Mouse (Mus musculus) adrenal gland, adult 2 months (tissue): ENCODE data around the gene Lsm2. TPM values are rescaled to one million over a fixed set of nuclear protein-coding genes. Genes with fewer than 3 reads are reported as not detected.

Experiments used
- DNase-seq: peaks from one replicate; pipeline ENCODE4 v3.0.0; 2021
- polyA plus RNA-seq: library from polyadenylated mRNA; depleted of rRNA; stranded (reverse); fragments of >200 nt; gene quantifications from 2 replicates; pipeline ENCODE4 v1.2.3, GENCODE M21; 2012
- total RNA-seq, 2 experiments: library from RNA; stranded (reverse); gene quantifications; 2 replicates each; pipeline ENCODE4 v1.2.3; 2021

Gene Lsm2
- total and polyA plus RNA-seq, 3 experiments, result 32.9 to 82.4 (median 45.8) TPM

DNA sequence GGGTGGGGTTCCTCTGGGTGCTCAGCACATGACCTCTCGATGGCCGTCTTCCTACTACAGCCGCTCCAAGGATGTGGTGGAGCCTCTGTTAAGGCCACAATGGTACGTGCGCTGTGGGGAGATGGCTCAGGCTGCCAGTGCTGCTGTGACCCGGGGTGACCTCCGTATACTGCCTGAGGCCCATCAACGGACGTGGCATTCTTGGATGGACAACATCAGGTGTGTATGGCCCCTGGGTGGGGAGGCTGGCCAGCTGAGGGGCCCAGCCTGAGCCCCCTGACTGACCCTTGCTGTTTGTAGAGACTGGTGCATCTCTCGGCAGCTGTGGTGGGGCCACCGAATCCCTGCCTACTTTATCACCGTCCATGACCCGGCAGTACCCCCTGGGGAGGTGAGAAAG, 30.8 kb downstream of the Lsm2 start:
- DNase-seq, result no peak

DNA sequence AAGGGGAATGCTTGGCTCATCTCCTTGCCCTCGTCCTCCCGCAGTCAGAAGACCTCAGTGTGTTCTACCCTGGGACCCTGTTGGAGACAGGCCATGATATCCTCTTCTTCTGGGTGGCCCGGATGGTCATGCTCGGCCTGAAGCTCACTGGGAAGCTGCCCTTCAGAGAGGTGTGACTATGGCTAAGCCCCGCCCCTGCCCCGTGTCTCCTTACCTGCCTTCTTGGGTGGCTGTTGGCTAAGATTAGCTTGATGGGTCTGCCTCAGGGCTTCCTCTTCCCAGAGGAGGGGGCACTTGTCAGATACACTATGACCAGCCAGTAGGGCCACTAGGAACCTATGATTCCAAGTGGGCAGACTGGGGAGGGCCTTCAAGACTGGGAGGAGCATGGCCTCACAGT, 31.6 kb downstream of the Lsm2 start:
- DNase-seq, result no peak

DNA sequence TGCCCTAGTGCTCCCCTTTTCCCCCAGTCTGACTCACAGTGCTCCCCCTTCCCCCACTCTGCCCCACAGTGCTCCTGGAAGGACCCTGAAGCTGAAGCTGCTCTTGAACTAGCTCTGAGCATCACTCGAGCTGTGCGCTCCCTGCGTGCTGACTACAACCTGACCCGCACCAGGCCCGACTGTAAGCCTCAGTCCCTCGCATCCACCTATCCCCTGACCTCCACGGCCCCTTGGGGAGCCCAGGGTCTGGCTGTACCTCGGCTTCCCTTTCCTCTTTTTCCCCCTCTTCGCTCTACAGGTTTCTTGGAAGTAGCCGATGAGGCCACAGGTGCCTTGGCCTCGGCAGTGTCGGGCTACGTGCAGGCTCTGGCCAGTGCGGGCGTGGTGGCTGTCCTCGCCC, 33.6 kb downstream of the Lsm2 start:
- DNase-seq, result no peak

DNA sequence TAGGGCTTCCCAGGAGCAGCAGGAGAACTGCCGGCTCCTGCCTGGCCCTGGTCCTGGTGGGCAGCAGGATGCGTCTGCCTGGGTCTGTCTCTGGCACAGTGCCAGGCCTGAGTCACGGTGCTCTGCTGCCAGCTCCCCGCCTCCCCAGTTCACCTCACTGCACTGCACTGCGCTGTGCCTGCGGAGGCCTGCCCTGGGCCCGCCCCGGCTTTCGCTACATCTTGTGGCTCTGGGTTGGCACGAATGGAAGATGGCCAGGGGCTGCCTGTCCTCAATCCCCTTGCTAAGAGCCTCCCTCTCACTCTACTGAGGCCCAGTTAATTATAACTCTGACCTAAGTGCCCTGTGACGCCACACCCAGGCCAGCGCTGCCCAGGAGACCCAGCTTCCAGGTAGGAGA, 34.7 kb downstream of the Lsm2 start, which contains the start of gene Vwa7:
Gene Vwa7, plus strand, starts transcription at position 204 of the 400 bp plus-strand sequence.
- peak; percentile 73 for DNase-seq

DNA sequence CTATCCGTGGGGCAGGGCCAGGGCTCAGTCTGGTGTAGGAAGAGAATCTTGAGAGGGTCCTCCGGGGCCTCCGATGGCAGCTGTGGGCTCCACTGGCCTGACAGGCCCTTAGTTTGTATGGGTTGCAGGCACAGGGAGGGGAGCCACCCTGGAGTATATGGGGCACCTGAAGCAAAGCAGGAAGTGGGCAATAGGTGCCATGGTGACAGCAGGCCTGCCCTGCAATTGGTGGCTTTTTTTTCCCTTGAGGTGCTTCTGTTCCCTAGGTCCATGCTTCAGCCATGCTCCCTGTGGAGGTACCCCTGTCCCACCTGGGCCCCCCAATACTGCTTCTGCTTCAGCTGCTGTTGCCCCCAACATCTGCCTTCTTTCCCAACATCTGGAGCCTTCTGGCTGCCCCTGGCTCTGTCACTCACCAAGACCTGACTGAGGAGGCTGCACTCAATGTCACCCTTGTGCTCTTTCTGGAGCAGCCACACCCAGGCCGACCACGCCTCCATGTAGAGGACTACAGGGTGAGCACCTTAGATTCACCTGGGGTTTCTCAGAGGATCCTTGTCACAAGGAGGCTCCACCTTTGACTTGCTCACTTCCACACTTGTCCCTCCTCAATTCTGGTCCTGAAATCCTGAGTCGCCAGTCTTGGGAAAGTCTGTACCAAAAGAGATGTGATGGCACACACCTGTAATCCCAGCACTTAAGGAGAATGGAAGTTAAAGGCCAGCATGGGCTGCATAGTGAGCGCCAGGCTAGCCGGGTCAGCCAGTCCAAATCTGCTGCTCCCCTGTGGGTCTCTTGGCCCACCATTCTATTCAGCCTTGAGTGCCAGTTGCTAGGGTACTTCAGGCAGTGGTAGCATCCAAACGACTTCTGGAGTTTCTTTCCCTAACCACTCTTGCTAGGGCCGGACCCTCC, 35.4 kb downstream of the Lsm2 start:
- no peak for DNase-seq

DNA sequence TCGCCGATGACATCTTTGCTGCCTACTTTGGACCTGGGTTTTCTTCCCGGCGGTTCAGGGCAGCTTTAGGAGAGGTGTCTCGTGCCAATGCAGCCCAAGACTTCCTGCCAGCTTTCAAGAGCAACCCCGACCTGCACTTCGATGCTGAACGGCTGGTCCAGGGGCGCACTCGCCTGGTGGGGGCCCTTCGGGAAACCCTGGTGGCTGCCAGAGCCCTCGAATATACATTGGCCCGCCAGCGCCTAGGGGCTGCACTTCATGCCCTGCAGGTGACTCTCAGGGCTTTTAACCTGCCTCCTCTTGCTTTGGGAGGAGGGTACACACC, 36.0 kb downstream of the Lsm2 start:
- DNase-seq, result no peak

DNA sequence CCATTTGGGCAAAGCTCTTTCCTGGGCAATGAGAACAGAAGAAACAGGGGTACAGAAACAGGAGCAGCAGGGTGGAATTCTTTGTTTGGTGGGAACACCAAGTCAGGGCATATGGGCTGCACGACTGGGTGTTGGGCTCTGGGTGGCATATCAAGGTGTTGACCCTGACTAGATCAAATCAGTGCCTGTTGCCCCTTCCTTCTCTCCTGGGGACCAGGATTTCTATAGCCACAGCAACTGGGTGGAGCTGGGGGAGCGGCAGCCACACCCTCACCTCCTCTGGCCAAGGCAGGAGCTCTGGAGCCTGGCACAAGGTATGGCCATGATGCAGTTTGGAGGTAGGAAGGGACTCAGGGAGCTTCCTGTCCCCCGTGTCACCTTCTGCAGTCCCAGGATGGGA, 36.5 kb downstream of the Lsm2 start:
- no peak for DNase-seq

DNA sequence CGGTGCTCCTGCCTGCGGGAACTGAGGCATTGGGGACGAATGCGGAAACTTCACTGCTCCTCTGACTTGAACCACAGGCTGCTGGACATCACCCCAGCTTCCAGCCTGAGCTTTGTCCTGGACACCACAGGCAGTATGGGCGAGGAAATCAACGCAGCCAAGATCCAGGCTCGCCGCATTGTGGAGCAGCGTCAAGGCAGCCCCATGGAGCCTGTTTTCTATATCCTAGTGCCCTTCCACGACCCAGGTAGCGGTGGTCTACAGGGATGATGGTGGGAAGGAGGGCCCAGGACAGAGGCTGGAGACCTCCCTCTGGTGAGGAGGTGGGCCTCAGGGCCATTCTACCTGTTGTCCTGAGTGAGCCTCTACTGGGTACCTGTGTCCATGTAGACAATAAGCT, 38.2 kb downstream of the Lsm2 start:
- no peak for DNase-seq

DNA sequence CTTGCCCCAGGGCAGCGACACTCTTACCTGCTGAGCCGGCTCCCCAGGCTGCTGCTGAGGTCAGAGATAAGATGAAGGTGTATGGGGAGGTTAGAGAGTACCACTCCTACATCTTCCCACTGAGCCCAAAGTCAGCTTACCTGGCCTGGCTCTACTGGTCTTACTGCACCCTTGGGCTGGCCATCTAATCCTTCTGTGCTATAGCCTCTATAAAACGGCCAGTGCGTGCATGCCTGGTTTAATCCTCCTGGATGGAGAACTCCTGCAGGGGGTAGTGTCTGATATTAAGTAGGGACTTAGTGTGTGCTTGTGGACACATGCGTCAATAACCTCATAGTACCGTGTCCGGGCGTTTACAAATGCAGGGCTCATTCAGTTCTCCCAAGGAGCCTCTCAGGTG, 38.9 kb downstream of the Lsm2 start:
- DNase-seq, result no peak

DNA sequence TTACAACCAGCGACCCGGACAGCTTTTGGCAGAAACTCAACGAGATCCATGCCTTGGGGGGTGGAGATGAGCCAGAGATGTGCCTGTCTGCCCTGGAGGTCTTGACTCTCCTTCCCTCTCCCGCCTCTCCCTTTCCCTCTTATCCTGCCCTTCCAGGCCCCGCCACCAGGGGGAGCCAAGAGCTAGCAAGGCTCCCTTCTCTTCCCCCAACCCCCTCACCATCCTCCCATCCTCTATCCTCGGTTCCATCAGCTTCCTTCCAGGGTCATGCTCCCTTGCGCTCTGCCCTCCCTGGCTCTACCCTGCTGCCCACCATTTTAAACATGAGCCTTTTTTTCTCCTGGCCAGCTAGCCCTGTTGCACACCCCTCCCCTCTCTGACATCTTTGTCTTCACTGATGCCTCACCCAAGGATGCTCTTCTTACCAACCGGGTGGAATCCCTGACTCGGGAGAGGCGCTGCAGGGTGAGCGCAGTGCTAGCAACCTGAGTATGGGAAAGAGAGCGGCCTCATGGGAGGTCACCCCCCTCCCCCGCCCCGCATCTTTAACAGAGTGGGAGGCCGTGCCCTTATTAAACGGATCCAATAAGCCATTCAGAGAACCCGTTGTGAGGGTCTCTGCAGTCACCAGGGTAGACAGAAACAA, 39.6 kb downstream of the Lsm2 start:
- DNase-seq, result peak; percentile 87

DNA sequence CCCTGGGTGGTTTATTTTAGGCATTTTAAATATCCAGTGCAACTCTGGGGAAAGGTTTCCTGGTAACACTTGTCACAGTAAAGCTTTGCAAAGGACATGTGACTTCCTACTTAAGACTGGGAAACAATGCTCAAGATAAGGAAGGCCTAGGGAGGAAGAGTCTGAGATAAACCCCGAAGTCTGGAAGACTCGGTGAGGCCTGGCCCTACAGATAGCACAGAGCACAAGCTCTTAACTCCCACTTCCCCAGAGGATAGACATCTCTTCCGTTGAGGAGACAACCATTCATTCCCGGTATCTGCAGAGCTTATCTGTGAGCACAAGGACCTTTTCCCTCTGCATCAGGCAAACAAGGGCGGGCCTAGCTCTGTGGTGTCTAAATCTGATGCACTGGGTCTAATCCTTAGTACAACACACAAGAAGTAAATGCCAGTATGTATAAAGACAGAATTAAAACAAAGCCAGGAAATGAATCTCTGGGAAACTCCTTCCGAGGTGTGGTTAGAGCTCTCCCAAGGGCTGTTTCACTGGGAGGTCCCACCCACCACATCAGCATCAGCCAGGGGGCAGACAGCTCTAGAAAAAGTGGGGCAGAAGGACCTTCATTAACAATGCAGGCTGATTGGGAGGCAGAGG, 40.3 kb downstream of the Lsm2 start:
- no peak for DNase-seq

DNA sequence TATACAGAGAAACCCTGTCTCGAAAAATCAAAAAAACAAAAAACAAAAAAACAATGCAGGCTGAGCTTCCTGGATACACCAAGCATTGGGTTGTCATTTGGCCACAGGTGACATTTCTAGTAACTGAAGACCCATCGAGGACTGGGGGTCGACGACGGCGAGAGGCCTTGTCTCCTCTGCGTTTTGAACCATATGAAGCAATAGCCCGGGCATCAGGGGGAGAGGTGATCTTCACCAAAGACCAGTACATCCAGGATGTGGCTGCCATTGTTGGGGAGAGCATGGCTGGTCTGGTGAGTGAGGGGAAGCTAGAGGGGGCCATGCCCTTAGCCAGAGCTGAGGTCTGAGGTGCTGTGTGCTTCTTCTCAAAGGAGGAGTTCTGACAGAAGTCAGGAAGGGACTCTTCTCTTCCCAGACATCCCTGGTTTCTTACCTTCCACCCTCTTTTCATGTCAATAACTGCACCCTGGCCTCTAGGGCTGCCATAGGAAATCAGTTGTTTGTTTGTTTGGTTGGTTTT, 40.9 kb downstream of the Lsm2 start:
- no peak for DNase-seq

DNA sequence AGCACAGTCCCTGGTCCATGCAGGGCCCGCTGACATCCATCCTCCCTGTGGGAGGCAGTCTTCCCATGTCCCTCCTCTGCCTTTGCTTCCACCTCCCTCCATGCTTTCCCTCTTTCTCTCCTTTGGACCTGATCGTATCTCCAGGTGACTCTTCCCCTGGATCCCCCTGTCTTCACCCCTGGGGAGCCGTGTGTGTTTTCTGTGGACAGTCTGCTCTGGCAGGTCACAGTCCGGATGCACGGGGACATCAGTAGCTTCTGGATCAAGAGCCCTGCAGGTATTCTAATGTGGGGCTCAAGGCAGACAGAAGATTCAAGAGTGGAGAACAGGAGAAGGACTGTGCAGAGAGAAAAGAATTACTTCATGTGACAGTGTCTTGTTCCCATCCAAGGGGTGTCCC, 41.6 kb downstream of the Lsm2 start:
- no peak for DNase-seq

DNA sequence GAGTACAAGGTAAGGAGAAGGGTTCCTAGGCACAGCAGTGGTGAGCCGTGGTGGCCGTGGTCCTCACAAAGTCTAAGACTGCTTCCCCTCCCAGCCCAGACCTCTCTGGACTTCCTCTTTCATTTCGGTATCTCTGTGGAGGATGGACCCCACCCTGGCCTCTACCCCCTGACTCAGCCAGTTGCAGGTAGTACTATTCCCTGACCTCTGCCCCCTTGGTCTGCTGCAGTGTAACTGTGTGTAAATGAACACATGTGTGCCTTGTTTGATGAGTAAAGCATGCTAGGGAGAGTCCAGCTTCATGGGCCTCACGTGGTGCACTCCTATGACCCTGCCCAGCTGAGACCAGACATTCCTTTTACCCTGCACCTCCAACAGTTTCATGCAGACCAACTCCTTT, 42.1 kb downstream of the Lsm2 start:
- no peak for DNase-seq

DNA sequence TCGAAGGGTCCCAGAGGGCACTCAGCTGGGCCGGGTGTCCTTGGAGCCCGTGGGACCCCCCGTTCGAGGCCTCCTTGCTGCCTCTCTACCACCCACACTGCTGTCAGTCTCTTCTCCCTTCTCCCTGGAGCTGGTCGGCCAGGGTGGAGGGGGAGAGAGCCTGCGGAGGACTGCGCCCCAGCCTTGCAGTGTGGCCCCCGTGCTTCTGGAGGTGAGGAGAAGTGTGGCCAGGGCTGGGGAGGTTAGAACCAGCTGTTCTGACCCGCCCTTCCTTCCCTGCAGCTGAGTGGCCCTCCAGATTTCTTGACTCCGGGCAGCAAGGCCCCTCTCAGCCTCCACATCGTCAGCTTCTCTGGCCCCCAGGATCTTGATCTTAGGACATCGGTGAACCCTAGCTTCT, 42.6 kb downstream of the Lsm2 start:
- no peak for DNase-seq

DNA sequence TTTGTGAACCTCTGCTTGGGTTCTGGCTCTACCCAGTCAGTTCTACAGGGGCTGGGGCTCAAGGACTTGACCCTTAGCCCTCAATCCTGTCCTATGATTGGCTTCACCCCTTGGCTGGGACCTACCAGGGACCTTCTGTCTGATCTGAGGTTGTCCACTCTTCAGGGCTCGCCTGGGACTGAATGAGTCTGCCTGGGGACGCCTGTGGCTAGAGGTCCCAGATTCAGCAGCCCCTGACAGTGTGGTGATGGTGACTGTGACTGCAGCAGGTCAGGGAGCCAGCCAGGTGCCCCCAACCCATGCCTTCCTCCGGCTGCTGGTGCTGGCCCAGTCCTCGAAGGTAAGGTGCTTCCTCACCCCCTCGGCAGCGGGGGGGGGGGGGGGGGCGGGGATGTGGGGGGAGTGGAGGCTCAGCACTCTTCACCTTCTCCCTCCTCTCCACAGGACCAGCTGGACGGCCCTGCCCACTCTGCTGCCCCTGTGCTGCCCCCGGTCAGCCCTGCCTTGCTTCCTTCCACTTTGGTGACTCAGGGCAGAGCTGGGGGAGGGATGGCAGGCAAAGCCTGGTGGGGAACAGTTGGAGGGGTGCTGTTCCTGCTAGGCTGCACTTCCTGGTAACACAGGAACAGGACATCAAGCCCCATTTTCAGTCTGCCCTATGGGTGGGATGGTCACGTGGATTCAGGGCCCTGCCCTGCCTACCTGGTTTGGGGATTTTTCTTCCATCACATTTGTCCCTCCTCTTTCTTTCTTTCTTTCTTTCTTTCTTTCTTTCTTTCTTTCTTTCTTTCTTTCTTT, 43.2 kb downstream of the Lsm2 start:
- no peak for DNase-seq

DNA sequence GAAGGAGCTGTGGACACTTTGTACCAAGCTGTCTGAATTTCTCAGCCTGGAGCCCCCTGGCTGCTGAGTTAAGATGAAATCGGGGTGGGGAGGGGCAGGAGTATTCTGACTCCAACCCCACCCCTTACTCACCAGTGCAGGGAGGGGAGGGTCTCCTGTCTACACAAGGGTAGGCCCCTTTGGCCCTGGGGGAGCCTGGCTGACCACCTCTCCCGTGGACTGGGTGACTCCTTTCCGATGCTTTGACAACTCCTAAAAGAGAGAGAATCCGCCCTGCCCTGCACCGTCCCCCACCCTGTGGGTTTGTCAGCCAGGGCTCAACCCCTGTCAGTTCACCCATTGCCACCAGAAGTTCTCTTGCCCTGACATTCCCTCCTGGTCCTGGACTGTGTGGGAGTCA, 44.5 kb downstream of the Lsm2 start:
- no peak for DNase-seq

DNA sequence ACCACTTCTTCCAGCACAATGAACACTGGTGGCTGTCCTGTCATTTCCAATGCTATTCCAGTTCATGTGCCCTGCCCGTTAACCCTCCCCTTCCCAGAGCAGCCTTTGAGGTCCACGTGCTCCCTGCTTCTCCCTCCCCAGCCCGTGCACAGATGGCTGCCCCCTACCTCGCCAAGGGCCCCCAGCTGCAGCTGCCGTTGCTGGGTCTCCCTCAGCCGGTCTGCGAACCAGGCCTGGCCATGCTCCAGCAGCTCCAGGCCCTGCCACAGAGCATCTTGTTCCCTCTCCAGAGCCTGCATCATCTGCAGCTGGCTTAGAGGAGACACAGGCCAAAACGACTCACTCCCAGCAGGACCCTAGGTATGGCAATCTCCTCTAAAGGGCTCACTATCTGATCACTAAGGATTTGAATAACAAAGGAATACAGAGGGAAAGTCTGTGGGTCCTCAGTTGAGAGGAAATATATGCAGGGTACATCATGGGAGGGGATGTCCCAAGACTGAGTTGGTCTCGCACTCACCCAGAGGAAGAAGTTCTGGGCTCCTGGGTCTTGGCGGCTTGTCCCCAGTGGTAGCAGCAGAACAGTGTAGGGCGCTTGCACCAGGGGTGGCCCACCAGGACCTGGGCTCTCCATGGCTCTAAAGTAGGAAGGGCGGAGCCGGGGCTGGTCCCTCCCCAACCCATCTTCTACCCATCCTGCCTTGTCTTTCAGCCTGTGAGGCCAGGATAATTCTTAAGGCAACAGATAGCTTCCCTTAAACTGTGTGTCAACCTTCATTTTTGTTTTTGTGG, 45.8 kb downstream of the Lsm2 start, which contains the start of gene Sapcd1:
Gene Sapcd1, minus strand, starts transcription at position 740 of the 792 bp plus-strand sequence.
- DNase-seq, result no peak

DNA sequence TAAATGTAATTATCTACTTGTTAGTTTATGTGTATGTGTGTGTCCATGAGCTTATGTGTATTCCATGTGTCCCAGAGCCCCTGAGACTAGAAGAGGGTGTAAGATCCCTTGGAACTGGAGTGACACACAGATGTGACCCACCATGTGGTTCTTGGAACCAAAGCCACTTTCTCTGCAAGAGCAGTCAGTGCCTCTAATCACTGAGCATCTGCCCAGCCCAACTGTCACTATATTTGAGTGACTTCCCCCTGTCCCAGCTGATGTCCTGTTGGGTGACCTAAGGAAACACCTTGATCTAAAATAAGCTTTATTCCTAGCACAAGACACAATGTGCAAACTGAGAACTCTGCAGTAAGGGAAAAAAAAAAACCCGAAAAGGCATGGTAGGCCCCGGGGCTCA, 46.7 kb downstream of the Lsm2 start:
- DNase-seq, result no peak

DNA sequence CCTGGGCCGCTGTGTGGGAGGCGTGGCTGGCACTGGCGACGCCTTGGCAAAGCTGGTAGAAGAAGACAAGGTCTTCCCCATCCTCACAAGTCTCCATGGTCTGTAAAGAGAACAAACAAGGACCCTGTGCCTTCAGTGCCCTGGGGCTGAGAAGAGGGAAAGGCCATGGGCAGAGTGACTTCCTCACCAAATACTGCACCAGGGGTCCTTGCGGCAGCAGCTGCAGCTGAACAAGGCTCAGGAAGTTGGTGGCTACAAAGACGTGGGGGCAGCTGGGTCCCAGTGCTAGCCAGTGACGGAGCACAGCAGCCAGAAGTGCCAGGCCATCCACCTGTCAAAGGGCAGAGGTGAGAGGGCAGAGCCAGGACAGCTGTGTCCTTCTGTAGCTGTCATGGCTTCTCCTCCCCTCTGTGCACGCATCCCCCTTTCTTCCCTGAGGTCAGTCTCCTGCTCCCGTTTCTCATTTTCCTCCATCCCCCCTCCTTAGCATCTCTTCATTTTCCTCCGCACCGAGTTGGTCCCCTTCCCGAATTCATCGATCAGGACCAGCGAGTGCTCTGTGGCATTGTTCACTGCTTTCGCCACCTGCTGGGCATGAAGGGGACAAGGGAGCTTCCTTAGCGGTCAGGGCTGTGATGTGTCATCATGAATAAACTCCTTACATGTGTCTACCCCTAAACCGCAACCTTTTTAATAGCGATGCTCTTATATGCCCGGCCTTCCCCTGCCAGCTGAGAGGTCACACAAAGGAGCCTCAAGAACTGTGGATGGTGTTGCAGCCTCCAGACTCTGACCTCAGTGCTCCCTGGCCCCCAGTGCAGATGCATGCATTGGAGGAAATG, 48.2 kb downstream of the Lsm2 start:
- no peak for DNase-seq
